Mouse (Mus musculus): ENCODE results near the gene Lgi4. TPM values are rescaled to one million over a fixed set of nuclear protein-coding genes. Genes with fewer than 3 reads are reported as not detected.

The Lgi4 gene
- polyA plus RNA-seq, 1 experiment from 2014 or later = 1.0 TPM

- no peak overlapping the region for H3K27ac ChIP-seq (ENCODE audit: low read depth, low read length)
- WGBS = 89% methylated on average over 15 of the region's 15 CpGs
Observed at GRCm38 (mm10) chr7:31110861-31111385, 51.8 kb downstream of the Lgi4 start.

DNA sequence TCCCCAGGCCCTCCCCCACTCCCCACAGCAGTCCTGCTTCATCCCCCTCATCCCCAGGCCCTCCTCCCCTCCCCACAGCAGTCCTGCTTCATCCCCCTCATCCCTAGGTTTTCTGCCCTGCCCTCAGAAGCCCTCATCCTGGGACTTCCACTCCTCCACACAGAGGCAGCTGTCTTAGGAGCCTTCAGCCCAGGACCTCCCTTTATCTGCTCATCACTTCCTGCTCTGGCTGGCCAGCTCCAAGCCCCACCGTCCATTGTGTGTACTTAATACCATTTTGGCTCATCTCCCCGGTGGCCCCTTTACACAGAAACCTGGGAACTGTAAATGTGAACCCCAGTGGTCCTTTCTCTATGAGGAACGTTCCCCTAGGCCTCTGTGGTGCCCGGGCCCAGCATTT lies 52.9 kb downstream of the Lgi4 start:
- H3K4me1 ChIP-seq (replicated peaks; ENCODE audit: control insufficient read depth, insufficient read depth, low read length) = no peaks in the 10 kb centered on the region; the same call in 1 of the 2 replicates
- no peak for ATAC-seq (ENCODE audit: low FRiP score)
- no peak overlapping the region for H3K9ac ChIP-seq (ENCODE audit: low read depth, low read length)
- no peak overlapping the region for H3K4me3 ChIP-seq (ENCODE audit: low read depth, low read length)
- H3K4me2 ChIP-seq (replicated peaks; ENCODE audit: low read depth, low read length) = no peak overlapping the region
- no peaks in the 10 kb centered on the region for H3K27me3 ChIP-seq (ENCODE audit: control insufficient read depth, insufficient read depth, low read length)
- 54% methylated on average over 4 of the region's 4 CpGs for WGBS
- H3K9me3 ChIP-seq (ENCODE audit: control insufficient read depth, low read length) = no peaks in the 10 kb centered on the region
- no peak for DNase-seq (ENCODE audit: low spot score)
- H3K36me3 ChIP-seq (ENCODE audit: control insufficient read depth, insufficient read depth, low read length) = no peaks in the 10 kb centered on the region
- H3K27ac ChIP-seq (ENCODE audit: low read depth, low read length) = no peak overlapping the region

More at GRCm38 (mm10) chr7:31110861-31111385, 51.8 kb downstream of the Lgi4 start:
- no peak overlapping the region for H3K4me3 ChIP-seq (ENCODE audit: low read depth, low read length)
- no peaks in the 10 kb centered on the region for H3K36me3 ChIP-seq (ENCODE audit: control insufficient read depth, insufficient read depth, low read length)
- H3K4me2 ChIP-seq (replicated peaks; ENCODE audit: low read depth, low read length) = no peak overlapping the region
- H3K4me1 ChIP-seq (replicated peaks; ENCODE audit: control insufficient read depth, insufficient read depth, low read length) = no peaks in the 10 kb centered on the region; the same call in 1 of the 2 replicates
- no peak for DNase-seq (ENCODE audit: low spot score)
- H3K27me3 ChIP-seq (ENCODE audit: control insufficient read depth, insufficient read depth, low read length) = no peaks in the 10 kb centered on the region
- no peak for ATAC-seq (ENCODE audit: low FRiP score)
- no peaks in the 10 kb centered on the region for H3K9me3 ChIP-seq (ENCODE audit: control insufficient read depth, low read length)
- no peak overlapping the region for H3K9ac ChIP-seq (ENCODE audit: low read depth, low read length)

DNA sequence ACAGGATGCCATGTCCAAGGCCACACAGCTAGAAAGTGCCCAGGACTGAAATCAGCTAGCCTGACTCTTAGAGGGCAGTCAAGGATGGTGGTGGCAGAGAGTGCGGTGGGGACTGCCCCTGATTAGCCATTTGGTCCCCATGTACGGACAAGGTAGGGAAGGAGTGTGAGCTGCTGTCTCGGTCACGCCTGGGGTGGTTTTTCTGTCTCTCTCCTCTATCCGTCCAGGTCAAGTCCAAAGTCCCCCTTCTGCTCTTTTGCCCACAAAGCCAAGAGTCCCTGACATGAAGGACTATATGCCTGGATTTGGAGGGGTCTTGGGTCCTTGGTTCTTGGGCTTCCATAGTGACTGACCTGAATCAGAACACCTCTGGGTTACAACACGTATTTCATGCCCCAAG lies 54.7 kb downstream of the Lgi4 start:
- H3K4me1 ChIP-seq (replicated peaks; ENCODE audit: control insufficient read depth, insufficient read depth, low read length) = no peaks in the 10 kb centered on the region; the same call in 1 of the 2 replicates
- no peaks in the 10 kb centered on the region for H3K27me3 ChIP-seq (ENCODE audit: control insufficient read depth, insufficient read depth, low read length)
- no peak for ATAC-seq (ENCODE audit: low FRiP score)
- H3K9me3 ChIP-seq (ENCODE audit: control insufficient read depth, low read length) = no peaks in the 10 kb centered on the region
- no peaks in the 10 kb centered on the region for H3K36me3 ChIP-seq (ENCODE audit: control insufficient read depth, insufficient read depth, low read length)
- no peak overlapping the region for H3K27ac ChIP-seq (ENCODE audit: low read depth, low read length)
- H3K4me2 ChIP-seq (replicated peaks; ENCODE audit: low read depth, low read length) = no peak overlapping the region
- H3K4me3 ChIP-seq (ENCODE audit: low read depth, low read length) = no peak overlapping the region
- 81% methylated on average over 6 of the region's 6 CpGs for WGBS
- no peak for DNase-seq (ENCODE audit: low spot score)
- no peak overlapping the region for H3K9ac ChIP-seq (ENCODE audit: low read depth, low read length)

DNA sequence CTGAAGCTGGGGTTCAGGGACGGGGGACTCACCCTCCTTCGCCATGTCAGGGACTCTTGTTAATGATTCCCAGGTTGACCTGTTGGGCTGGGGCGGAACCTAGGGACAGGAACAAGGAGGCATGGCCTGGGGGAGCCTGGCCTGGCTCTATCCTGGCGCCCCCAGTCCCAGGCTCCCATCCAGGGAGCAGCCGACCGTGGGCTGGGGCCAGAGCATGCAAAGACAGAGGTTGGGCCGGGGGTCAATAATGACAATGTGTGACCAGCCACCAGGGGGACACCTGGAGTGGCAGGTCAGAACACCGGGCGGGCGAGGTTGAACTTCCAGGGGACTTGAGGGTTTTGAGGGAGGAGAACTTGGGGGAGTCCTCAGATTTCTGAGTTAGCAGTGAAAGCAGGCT lies 55.5 kb downstream of the Lgi4 start:
- Histone ChIP-seq H3K36me3 (ENCODE audit: control insufficient read depth, insufficient read depth, low read length) (no peaks in the 10 kb centered on the region), H3K4me2 (replicated peaks; ENCODE audit: low read depth, low read length) (no peak overlapping the region), H3K4me1 (replicated peaks; ENCODE audit: control insufficient read depth, insufficient read depth, low read length) (no peaks in the 10 kb centered on the region; the same call in 1 of the 2 replicates), H3K27ac (ENCODE audit: low read depth, low read length) (no peak overlapping the region), H3K27me3 (ENCODE audit: control insufficient read depth, insufficient read depth, low read length) (no peaks in the 10 kb centered on the region), H3K9ac (ENCODE audit: low read depth, low read length) (no peak overlapping the region), H3K4me3 (ENCODE audit: low read depth, low read length) (no peak overlapping the region), H3K9me3 (ENCODE audit: control insufficient read depth, low read length) (no peaks in the 10 kb centered on the region)
- ATAC-seq (ENCODE audit: low FRiP score) (no peak), DNase-seq (ENCODE audit: low spot score) (no peak)
- WGBS = 44% methylated on average over 10 of the region's 10 CpGs

DNA sequence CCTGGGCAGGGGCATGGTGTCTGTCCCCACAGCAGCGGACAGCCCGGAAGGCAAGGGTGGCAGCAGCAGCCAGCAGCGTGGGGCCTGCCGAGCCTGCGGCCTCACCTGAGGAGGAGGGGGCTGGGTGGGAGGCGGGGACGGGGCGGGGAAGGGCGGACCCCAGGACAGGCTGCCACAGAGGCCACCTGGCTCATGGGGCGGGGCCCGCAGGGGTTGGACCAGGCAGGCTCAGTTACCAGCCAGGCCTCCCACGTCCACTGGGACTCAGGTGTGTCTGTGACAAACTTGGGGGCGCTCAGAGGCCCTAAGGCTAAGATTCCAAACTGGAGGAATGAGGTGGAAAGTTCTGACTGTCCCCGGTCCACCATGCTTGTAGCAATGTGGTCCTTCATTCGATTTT lies 56.0 kb downstream of the Lgi4 start, which contains the start of gene Hpn:
Gene Hpn (minus strand): TSS at position 109 of the 400 bp plus-strand sequence.
- H3K4me1 ChIP-seq (replicated peaks; ENCODE audit: control insufficient read depth, insufficient read depth, low read length) = no peaks in the 10 kb centered on the region; the same call in 1 of the 2 replicates
- no peaks in the 10 kb centered on the region for H3K9me3 ChIP-seq (ENCODE audit: control insufficient read depth, low read length)
- no peaks in the 10 kb centered on the region for H3K36me3 ChIP-seq (ENCODE audit: control insufficient read depth, insufficient read depth, low read length)
- no peaks in the 10 kb centered on the region for H3K27me3 ChIP-seq (ENCODE audit: control insufficient read depth, insufficient read depth, low read length)
- no peak within 1 kb of the TSS for H3K9ac ChIP-seq (ENCODE audit: low read depth, low read length)
- ATAC-seq (ENCODE audit: low FRiP score) (peak; percentile 29; the same call in 1 of the 2 replicates), DNase-seq (ENCODE audit: low spot score) (no peak)
- WGBS = 16% methylated on average over 11 of the region's 15 CpGs
- H3K4me3 ChIP-seq (ENCODE audit: low read depth, low read length) = no peak within 1 kb of the TSS
- no peak within 1 kb of the TSS for H3K27ac ChIP-seq (ENCODE audit: low read depth, low read length)
- no peak within 1 kb of the TSS; the same call in 1 of the 2 replicates for H3K4me2 ChIP-seq (replicated peaks; ENCODE audit: low read depth, low read length)

- no peak overlapping the region for H3K4me2 ChIP-seq (replicated peaks; ENCODE audit: low read depth, low read length)
- DNase-seq (ENCODE audit: low spot score) = no peak
- H3K36me3 ChIP-seq (ENCODE audit: control insufficient read depth, insufficient read depth, low read length) = no peaks in the 10 kb centered on the region
- no peaks in the 10 kb centered on the region for H3K27me3 ChIP-seq (ENCODE audit: control insufficient read depth, insufficient read depth, low read length)
- 0 out of 2 replicates have a peak, but pooled peaks have one; percentile 33 for ATAC-seq (ENCODE audit: low FRiP score)
- no peak overlapping the region for H3K4me3 ChIP-seq (ENCODE audit: low read depth, low read length)
- H3K4me1 ChIP-seq (replicated peaks; ENCODE audit: control insufficient read depth, insufficient read depth, low read length) = no peaks in the 10 kb centered on the region; the same call in 1 of the 2 replicates
- WGBS = 31% methylated on average over 17 of the region's 17 CpGs
- no peak overlapping the region for H3K9ac ChIP-seq (ENCODE audit: low read depth, low read length)
- H3K9me3 ChIP-seq (ENCODE audit: control insufficient read depth, low read length) = no peaks in the 10 kb centered on the region
- H3K27ac ChIP-seq (ENCODE audit: low read depth, low read length) = no peak overlapping the region
Observed at GRCm38 (mm10) chr7:31115587-31116043, 56.5 kb downstream of the Lgi4 start.

- Histone ChIP-seq H3K4me3 (ENCODE audit: low read depth, low read length) (no peak overlapping the region), H3K27ac (ENCODE audit: low read depth, low read length) (no peak overlapping the region), H3K36me3 (ENCODE audit: control insufficient read depth, insufficient read depth, low read length) (no peaks in the 10 kb centered on the region), H3K4me2 (replicated peaks; ENCODE audit: low read depth, low read length) (no peak overlapping the region), H3K9ac (ENCODE audit: low read depth, low read length) (no peak overlapping the region), H3K27me3 (ENCODE audit: control insufficient read depth, insufficient read depth, low read length) (no peaks in the 10 kb centered on the region), H3K9me3 (ENCODE audit: control insufficient read depth, low read length) (no peaks in the 10 kb centered on the region), H3K4me1 (replicated peaks; ENCODE audit: control insufficient read depth, insufficient read depth, low read length) (no peaks in the 10 kb centered on the region; the same call in 1 of the 2 replicates)
- no peak for DNase-seq (ENCODE audit: low spot score)
- 32% methylated on average over 13 of the region's 16 CpGs for WGBS
- peak; percentile 33; the same call in 1 of the 2 replicates for ATAC-seq (ENCODE audit: low FRiP score)
Observed at GRCm38 (mm10) chr7:31116721-31117145, 57.6 kb downstream of the Lgi4 start.

DNA sequence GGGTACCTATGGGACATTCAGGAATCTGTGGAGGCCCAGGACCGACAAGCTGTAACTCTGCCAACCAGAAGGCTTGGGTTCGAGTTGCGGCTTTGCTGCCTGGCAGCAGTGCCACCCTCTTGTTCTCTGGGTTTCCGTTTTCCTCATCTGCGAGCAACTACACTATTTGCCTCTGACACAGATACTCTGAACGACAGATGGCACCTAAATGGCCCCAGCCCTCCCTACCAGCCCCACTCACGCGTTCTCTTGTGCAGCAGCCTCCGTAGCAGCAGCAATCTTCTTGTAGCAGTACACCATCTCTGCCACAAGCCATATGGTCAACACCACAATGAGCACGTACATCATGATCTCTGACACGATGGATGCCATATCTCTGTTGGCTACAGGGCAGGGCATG lies 58.3 kb downstream of the Lgi4 start:
- Histone ChIP-seq H3K36me3 (ENCODE audit: control insufficient read depth, insufficient read depth, low read length) (no peaks in the 10 kb centered on the region), H3K9ac (ENCODE audit: low read depth, low read length) (no peak overlapping the region), H3K4me1 (replicated peaks; ENCODE audit: control insufficient read depth, insufficient read depth, low read length) (no peaks in the 10 kb centered on the region; the same call in 1 of the 2 replicates), H3K4me3 (ENCODE audit: low read depth, low read length) (no peak overlapping the region), H3K27ac (ENCODE audit: low read depth, low read length) (no peak overlapping the region), H3K4me2 (replicated peaks; ENCODE audit: low read depth, low read length) (no peak overlapping the region), H3K27me3 (ENCODE audit: control insufficient read depth, insufficient read depth, low read length) (no peaks in the 10 kb centered on the region), H3K9me3 (ENCODE audit: control insufficient read depth, low read length) (no peaks in the 10 kb centered on the region)
- DNase-seq (ENCODE audit: low spot score) (no peak), ATAC-seq (ENCODE audit: low FRiP score) (no peak)
- 87% methylated on average over 11 of the region's 11 CpGs for WGBS

DNA sequence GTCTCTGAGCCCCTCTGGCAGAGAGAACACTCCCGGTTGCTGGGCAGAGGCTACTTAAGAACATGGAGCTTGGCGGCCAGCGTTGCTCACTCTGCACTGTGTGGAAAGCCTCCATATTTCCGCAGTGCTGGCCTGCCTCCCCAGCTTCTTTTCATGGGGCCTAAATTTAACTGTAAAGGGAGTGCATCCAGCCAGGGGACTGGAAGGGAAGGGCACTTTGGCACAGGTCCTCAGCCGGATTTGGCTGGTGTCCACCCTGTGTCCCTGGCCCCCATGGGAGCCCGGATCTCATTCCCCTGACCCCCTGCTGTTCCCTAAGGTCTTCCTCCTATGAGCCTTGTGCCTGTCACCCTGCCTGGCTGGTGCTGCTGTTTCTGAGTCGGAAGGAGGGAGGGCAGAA lies 59.3 kb downstream of the Lgi4 start:
- Histone ChIP-seq H3K27ac (ENCODE audit: low read depth, low read length) (no peak overlapping the region), H3K4me3 (ENCODE audit: low read depth, low read length) (no peak overlapping the region), H3K4me1 (replicated peaks; ENCODE audit: control insufficient read depth, insufficient read depth, low read length) (no peaks in the 10 kb centered on the region; the same call in 1 of the 2 replicates), H3K4me2 (replicated peaks; ENCODE audit: low read depth, low read length) (no peak overlapping the region), H3K36me3 (ENCODE audit: control insufficient read depth, insufficient read depth, low read length) (no peaks in the 10 kb centered on the region), H3K9ac (ENCODE audit: low read depth, low read length) (no peak overlapping the region), H3K27me3 (ENCODE audit: control insufficient read depth, insufficient read depth, low read length) (no peaks in the 10 kb centered on the region), H3K9me3 (ENCODE audit: control insufficient read depth, low read length) (no peaks in the 10 kb centered on the region)
- WGBS = 84% methylated on average over 7 of the region's 7 CpGs
- DNase-seq (ENCODE audit: low spot score) = no peak
- no peak for ATAC-seq (ENCODE audit: low FRiP score)

Measured in hindbrain, embryonic 11.5 days (tissue).